Mouse (Mus musculus) small intestine, adult 2 months (tissue): ENCODE data around the gene Sar1a.

ENCODE experiments used
- CTCF ChIP-seq: fragments of 200-500 bp; IDR thresholded peaks from 2 replicates; pipeline ENCODE4 v1.5.1; 2012; ENCODE audit warnings: low read depth, mild to moderate bottlenecking, control low read depth, inconsistent platforms, low read length, moderate library complexity, mixed read lengths; ENCODE audit not compliant: insufficient replicate concordance, insufficient read length; ENCODE audit errors: extremely low read depth
- POLR2A ChIP-seq: fragments of 200-500 bp; IDR thresholded peaks from 2 replicates; pipeline ENCODE4 v1.6.1; 2012; ENCODE audit warnings: low read depth, mild to moderate bottlenecking, control low read depth, inconsistent platforms, low read length, moderate library complexity

- TF ChIP-seq POLR2A (no peak), CTCF (no peak)
These were observed 22.1 kb upstream of the Sar1a start for GRCm38 (mm10) chr10:61657985-61658384.
